Mouse (Mus musculus) common myeloid progenitor, adult 5-6 weeks (primary cell): Measurements from ENCODE around the gene Dgkh. TPM values are rescaled to one million over a fixed set of nuclear protein-coding genes. Genes with fewer than 3 reads are reported as not detected.
"Not testable (repeated sequence)": the region's sequence is repeated elsewhere in the genome, so short reads cannot be mapped to it uniquely, and the experiment has no call there.

Experiments
- ATAC-seq: replicated peaks from 2 replicates; pipeline ENCODE4 v1.8.0; 2016; ENCODE audit warnings: low read depth, mild to moderate bottlenecking, moderate TSS enrichment, inconsistent platforms; ENCODE audit not compliant: poor library complexity, severe bottlenecking
- total RNA-seq: library from RNA; stranded (forward); fragments of 200-1000, 187-1606 nt; gene quantifications from 2 replicates; pipeline ENCODE4 v1.2.3, GENCODE M21; 2017

Dgkh gene
- total RNA-seq, 1 experiment from 2014 or later = 0.23 TPM

- peak; percentile 91 for ATAC-seq
Observed at GRCm38 (mm10) chr14:78724414-78725306, 7.9 kb downstream of the Dgkh start.

DNA sequence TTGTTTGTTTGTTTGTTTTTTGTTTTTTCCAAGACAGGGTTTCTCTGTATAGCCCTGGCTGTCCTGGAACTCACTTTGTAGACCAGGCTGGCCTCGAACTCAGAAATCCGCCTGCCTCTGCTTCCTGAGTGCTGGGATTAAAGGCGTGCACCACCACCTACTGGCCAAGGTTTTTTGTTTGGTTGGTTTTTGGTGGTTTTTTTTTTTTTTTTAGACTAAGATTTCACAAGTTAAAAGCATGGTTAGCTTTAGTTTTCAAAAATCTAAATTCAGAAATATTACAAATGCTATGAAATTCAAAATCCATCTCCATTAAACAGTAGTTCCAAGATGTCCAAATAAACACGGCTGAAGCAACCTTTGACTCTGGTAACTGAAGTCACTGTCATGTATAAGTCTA, 8.9 kb downstream of the Dgkh start:
- not testable (repeated sequence) for ATAC-seq

DNA sequence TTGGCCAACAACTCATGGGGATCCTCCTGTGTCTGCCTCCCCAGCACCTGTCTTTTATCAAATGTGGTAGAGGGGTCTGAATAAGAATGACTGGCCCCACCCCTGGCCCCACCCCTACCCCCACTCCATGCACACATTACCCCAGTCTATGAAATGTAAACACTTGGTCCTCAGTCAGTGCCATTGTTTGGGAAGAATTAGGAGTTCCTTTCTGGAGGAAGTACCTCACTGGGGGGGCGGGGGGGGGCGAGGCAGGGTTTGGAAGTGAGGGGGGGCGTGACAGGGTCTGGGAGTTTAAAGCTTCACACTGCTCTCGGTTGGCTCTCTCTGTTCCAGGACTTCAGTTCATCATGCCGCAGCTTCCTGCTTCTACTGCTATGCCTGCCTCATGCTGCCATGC, 10.5 kb downstream of the Dgkh start:
- no peak for ATAC-seq

DNA sequence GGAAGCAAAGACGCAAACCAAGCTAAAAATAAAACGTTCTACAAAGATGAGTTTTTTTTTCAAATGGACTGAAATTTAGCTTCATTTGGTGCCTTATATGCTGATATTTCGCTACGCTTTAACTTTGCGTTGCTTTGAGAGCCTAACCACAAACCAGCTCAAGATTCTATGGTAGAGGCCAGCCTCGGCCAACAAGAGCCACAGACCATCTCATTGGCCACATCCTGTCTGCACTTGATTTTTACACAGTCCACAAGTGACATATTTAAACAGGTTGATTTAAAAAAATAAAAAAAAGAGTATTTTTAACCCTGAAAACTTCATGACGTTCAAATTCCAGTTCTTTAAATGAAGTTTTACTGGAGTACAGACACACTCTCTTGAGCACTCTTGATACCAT, 16.5 kb downstream of the Dgkh start:
- no peak for ATAC-seq

- no peak for ATAC-seq
Observed at GRCm38 (mm10) chr14:78712565-78713148, 19.9 kb downstream of the Dgkh start.

GRCm38 (mm10) chr14:78710647-78711046, 21.9 kb downstream of the Dgkh start:
- no peak for ATAC-seq

- ATAC-seq = no peak
Observed at GRCm38 (mm10) chr14:78705616-78706015, 27.0 kb downstream of the Dgkh start.

DNA sequence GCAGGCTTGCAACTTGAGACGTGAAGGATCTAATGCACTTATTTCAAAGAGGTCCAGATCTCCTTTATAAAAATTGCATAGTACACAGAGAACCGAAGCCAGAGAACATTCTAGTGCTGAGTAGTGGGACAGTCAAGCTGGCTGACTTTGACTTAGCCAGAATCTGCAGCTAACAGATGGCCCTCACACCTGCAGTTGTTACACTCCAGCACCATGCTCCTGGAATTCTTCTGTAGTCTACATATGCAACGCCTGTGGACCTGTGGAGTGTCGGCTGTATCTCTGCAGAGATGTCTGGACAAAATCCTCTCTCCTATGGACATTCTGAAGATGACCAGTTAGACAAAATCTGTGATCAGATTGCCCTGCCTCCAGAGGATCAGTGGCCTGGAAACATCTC, 28.6 kb downstream of the Dgkh start:
- no peak for ATAC-seq

- ATAC-seq = no peak
Observed at GRCm38 (mm10) chr14:78703361-78703760, 29.2 kb downstream of the Dgkh start.

DNA sequence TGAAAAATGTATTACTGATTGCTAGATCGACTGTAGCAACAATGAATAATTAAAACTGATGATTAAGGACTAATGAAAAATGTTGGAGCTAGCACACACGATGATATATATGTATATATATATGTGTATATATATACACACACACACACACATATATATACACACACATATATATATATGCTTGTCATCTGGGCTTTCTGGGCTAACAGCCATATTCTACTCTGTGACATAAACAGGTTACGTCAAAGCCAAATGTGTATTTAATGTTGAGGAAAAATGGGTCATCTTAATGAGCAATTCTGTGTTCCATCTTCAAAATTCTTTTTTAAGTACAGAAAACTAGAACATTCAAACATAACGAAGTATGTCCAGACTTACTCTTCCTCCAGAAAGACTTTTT, 30.5 kb downstream of the Dgkh start:
- no peak for ATAC-seq

DNA sequence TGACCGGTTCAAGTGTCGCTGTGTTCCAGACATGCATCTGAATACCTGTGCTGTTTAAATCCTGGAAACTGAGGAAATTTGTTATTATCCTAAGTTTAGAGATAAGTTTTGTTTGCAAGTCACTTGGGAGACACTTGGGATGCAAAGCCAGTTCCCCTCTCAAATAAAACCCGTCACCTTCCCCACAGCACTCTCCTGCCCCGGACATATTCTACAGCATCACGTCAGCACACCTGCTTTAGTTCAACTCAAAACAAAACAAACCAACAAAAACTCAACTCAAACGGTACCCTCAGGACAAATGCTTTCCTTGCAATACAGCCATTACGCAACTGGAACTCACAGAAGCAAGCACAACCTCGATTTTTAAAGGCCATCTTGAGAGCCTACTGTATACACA, 31.1 kb downstream of the Dgkh start:
- ATAC-seq = no peak

GRCm38 (mm10) chr14:78701087-78701486, 31.5 kb downstream of the Dgkh start:
- ATAC-seq = 0 out of 2 replicates have a peak, but pooled peaks have one; percentile 18

- ATAC-seq = no peak
Observed at GRCm38 (mm10) chr14:78699634-78700033, 32.9 kb downstream of the Dgkh start.

DNA sequence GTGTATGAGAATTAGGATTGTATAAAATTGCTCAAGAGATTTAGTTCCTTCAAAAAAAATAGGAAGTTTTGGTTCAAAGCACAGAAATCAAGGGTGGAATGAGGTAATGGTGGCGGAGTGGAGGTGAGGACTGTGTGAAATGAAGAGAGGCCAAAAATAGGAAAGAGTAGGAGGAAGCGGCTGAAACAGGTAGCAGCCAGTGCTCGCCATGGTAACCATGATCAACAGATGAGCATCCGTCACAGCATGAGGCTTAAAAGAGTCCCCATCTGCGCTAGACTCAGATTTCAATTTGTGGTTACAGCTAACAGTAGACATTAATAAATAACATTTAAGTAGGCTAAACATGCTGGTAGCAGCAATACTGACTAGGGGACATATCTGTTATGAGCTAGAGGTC, 33.4 kb downstream of the Dgkh start:
- no peak for ATAC-seq

- ATAC-seq = no peak
Observed at GRCm38 (mm10) chr14:78694121-78694520, 38.5 kb downstream of the Dgkh start.

- ATAC-seq = no peak
Observed at GRCm38 (mm10) chr14:78692602-78693001, 40.0 kb downstream of the Dgkh start.

DNA sequence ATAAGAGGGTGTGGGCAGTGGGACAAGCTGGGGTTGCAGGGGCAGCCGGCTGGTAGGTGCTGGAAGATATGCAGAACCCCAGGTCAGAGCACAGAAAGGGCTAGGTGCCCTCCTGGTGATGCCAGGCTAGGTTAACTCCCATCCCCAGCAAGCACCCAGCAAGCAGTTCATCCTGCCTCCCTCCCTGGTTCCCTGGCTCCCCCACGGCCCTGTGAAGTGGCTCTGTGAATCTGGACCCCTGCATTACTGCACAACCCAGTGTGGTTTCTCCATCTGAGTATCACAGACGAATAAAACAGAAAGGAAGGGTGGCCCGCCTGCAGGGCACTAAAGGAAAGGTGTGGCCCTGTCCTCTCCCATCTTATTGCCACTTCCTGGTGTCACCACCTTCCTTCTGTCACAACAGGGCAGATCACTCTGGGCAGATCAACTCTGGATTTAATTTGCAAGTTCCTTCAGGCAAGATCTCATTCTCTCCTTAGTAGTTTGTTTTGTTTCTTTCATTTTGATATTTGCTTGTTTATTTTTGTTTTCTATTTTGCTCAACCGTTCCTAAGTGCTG, 40.6 kb downstream of the Dgkh start:
- 0 out of 2 replicates have a peak, but pooled peaks have one; percentile 29 for ATAC-seq

GRCm38 (mm10) chr14:78690883-78691282, 41.7 kb downstream of the Dgkh start:
- ATAC-seq = no peak

DNA sequence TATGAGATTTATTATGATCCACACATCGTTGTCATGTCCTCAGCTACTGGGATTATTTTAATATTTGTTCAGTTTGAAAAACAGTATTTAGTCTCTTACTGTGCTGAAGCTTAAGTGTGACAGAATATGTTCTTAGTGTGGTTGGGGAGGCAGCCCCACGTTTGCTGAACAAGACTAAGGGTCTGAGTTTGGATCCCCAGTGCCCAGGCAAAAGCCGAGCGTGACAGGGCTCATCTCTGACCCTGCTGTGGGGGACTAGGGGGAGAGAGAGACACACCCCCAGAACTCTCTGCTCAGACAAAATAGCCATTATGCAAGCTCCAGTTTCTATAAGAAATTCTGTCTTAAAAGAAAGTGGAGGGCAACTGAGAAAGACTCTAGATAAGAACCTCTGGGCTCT, 42.2 kb downstream of the Dgkh start:
- no peak for ATAC-seq

DNA sequence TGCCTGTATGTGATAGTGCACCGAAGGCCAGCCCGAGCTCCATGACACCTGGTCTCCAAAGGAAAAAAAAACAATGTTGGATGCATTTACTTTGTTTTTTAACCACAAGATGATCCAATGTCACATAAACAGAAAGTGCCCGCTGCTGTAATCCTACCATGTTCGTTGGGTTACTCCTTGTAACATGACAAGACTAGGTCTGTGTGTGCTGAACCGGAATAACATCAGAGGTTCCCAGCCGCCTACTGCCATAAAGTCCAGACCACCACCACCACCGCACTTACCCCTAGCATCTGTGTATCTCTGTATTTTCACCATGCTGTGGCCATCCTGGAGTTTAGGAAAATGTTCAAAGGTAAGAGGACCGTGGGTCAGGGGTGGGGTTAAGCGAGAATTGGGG, 42.6 kb downstream of the Dgkh start:
- no peak for ATAC-seq

- no peak for ATAC-seq
Observed at GRCm38 (mm10) chr14:78687716-78688115, 44.9 kb downstream of the Dgkh start.
